Mouse (Mus musculus) stomach, embryonic 14.5 days (tissue): ENCODE results near the gene Anks4b. TPM values are rescaled to one million over a fixed set of nuclear protein-coding genes. Genes with fewer than 3 reads are reported as not detected.
A peak's percentile ranks its signal among the peaks of the same experiment; 100 is the strongest.

Source experiments
- ATAC-seq: fragments of 200-750 bp; cut with Nextera tagmentation; 2 replicates; pipeline ENCODE4 v1.8.0; 2017; ENCODE audit warnings: low read depth, moderate TSS enrichment; ENCODE audit not compliant: insufficient number of reproducible peaks, insufficient read depth, low FRiP score
- H3K27ac ChIP-seq: fragments of 300-500 bp; sonication (generic); 2 replicates; pipeline ENCODE4 v1.5.1; 2014; ENCODE audit warnings: mild to moderate bottlenecking, low read length, moderate library complexity, mixed read lengths
- H3K27me3 ChIP-seq: fragments of 300-500 bp; sonication (generic); 2 replicates; pipeline ENCODE4 v1.6.1; 2014; ENCODE audit warnings: low read length, control low read depth, mixed read lengths; ENCODE audit not compliant: control insufficient read depth, insufficient read depth
- H3K36me3 ChIP-seq: fragments of 300-500 bp; sonication (generic); 2 replicates; pipeline ENCODE4 v1.6.1; 2014; ENCODE audit warnings: mild to moderate bottlenecking, control low read depth, low read length, moderate library complexity, mixed read lengths; ENCODE audit not compliant: control insufficient read depth, insufficient read depth
- H3K4me1 ChIP-seq: fragments of 300-500 bp; sonication (generic); 2 replicates; pipeline ENCODE4 v1.6.1; 2014; ENCODE audit warnings: low read length, control low read depth, mixed read lengths; ENCODE audit not compliant: control insufficient read depth, insufficient read depth
- H3K4me2 ChIP-seq: fragments of 300-500 bp; sonication (generic); replicated peaks from 2 replicates; pipeline ENCODE4 v1.6.1; 2014; ENCODE audit warnings: low read depth, low read length, control low read depth
- H3K4me3 ChIP-seq: fragments of 300-500 bp; sonication (generic); 2 replicates; pipeline ENCODE4 v1.5.1; 2014; ENCODE audit warnings: low read depth, low read length, control low read depth
- H3K9ac ChIP-seq: fragments of 300-500 bp; sonication (generic); replicated peaks from 2 replicates; pipeline ENCODE4 v1.6.1; 2014; ENCODE audit warnings: low read depth, mild to moderate bottlenecking, control low read depth, low read length, moderate library complexity, mixed read lengths
- H3K9me3 ChIP-seq: fragments of 300-500 bp; sonication (generic); 2 replicates; pipeline ENCODE4 v1.6.1; 2016; ENCODE audit warnings: low read depth, low read length, control low read depth; ENCODE audit not compliant: control insufficient read depth
- WGBS: fragments of 180-500 bp; shearing (Covaris S2); extraction: QIAGEN DNeasy Blood & Tissue Kit; methylation state at CpG from one replicate; pipeline ENCODE4 v1.1.7; 2014; 5-methylcytosine and 5-hydroxymethylcytosine counted together
- polyA plus RNA-seq: library from polyadenylated mRNA; unstranded; fragments of >200 nt; fragmentation: Nextera tagmentation; extraction: Ambion mirVana; gene quantifications from 2 replicates; pipeline ENCODE4 v1.2.1, GENCODE M21; 2014

Anks4b gene
- polyA plus RNA-seq = 0.63 TPM in 1 of 2 replicates, not detected in the other

GRCm38 (mm10) chr7:120173603-120174244, at the start of gene Anks4b:
TSS of gene Anks4b (plus strand) at chr7:120173858.
- Histone ChIP-seq H3K4me3 (no peak within 1 kb of the TSS), H3K27me3 (no peaks in the 10 kb centered on the region), H3K9ac (no peak within 1 kb of the TSS), H3K9me3 (no peaks in the 10 kb centered on the region), H3K4me2 (no peak within 1 kb of the TSS), H3K36me3 (no peaks in the 10 kb centered on the region), H3K4me1 (no peaks in the 10 kb centered on the region), H3K27ac (no peak within 1 kb of the TSS)
- WGBS = 83% methylated on average over 10 of the region's 10 CpGs
- ATAC-seq = 0 out of 2 replicates have a peak, but pooled peaks have one; percentile 67

- 0% methylated on average over 3 of the region's 3 CpGs for whole genome bisulfite sequencing
- Histone ChIP-seq H3K4me1 (0 out of 2 replicates have a peak, but pooled peaks cover 8% of the 10 kb centered on the region), H3K9ac (no peak overlapping the region), H3K4me2 (no peak overlapping the region), H3K27ac (no peak overlapping the region), H3K4me3 (no peak overlapping the region), H3K36me3 (peaks cover 7% of the 10 kb centered on the region), H3K27me3 (no peaks in the 10 kb centered on the region), H3K9me3 (no peaks in the 10 kb centered on the region)
- ATAC-seq = peak; percentile 76; the same call in 1 of the 2 replicates
Measured at GRCm38 (mm10) chr7:120124844-120125243, 48.8 kb upstream of the Anks4b start.

- no peak for ATAC-seq
- no peaks in the 10 kb centered on the region for H3K9me3 ChIP-seq
- H3K4me2 ChIP-seq = no peak overlapping the region
- WGBS = 35% methylated on average over 5 of the region's 5 CpGs
- H3K27me3 ChIP-seq = no peaks in the 10 kb centered on the region
- no peak overlapping the region for H3K9ac ChIP-seq
- H3K4me1 ChIP-seq = 0 out of 2 replicates have a peak, but pooled peaks cover 8% of the 10 kb centered on the region
- no peak overlapping the region for H3K4me3 ChIP-seq
- no peaks in the 10 kb centered on the region for H3K36me3 ChIP-seq
- no peak overlapping the region for H3K27ac ChIP-seq
Measured at GRCm38 (mm10) chr7:120126976-120127685, 46.5 kb upstream of the Anks4b start.

- Histone ChIP-seq H3K4me2 (no peak overlapping the region), H3K36me3 (no peaks in the 10 kb centered on the region), H3K4me3 (no peak overlapping the region), H3K27ac (no peak overlapping the region), H3K9me3 (no peaks in the 10 kb centered on the region), H3K4me1 (0 out of 2 replicates have a peak, but pooled peaks cover 8% of the 10 kb centered on the region), H3K9ac (no peak overlapping the region), H3K27me3 (no peaks in the 10 kb centered on the region)
- 31% methylated on average over 4 of the region's 4 CpGs for WGBS
- no peak for ATAC-seq
Measured at GRCm38 (mm10) chr7:120127686-120128059, 46.0 kb upstream of the Anks4b start.

GRCm38 (mm10) chr7:120128951-120129350, 44.7 kb upstream of the Anks4b start:
- Histone ChIP-seq H3K36me3 (no peaks in the 10 kb centered on the region), H3K4me1 (0 out of 2 replicates have a peak, but pooled peaks cover 8% of the 10 kb centered on the region), H3K4me3 (no peak overlapping the region), H3K27ac (no peak overlapping the region), H3K9me3 (no peaks in the 10 kb centered on the region), H3K4me2 (no peak overlapping the region), H3K27me3 (no peaks in the 10 kb centered on the region), H3K9ac (no peak overlapping the region)
- 72% methylated on average over 4 of the region's 4 CpGs for WGBS
- ATAC-seq = no peak

- H3K9ac ChIP-seq = no peak overlapping the region
- H3K4me2 ChIP-seq = no peak overlapping the region
- H3K36me3 ChIP-seq = no peaks in the 10 kb centered on the region
- H3K9me3 ChIP-seq = no peaks in the 10 kb centered on the region
- ATAC-seq = no peak
- H3K27me3 ChIP-seq = no peaks in the 10 kb centered on the region
- no peaks in the 10 kb centered on the region for H3K4me1 ChIP-seq
- H3K27ac ChIP-seq = no peak overlapping the region
- 85% methylated on average over 1 of the region's 1 CpGs for WGBS
- H3K4me3 ChIP-seq = no peak overlapping the region
Measured at GRCm38 (mm10) chr7:120142743-120143142, 30.9 kb upstream of the Anks4b start.

GRCm38 (mm10) chr7:120145191-120145590, 28.5 kb upstream of the Anks4b start, which contains the start of gene Zp2:
TSS of gene Zp2 (minus strand) at chr7:120145291.
- no peak within 1 kb of the TSS for H3K4me3 ChIP-seq
- H3K4me2 ChIP-seq = no peak within 1 kb of the TSS
- H3K4me1 ChIP-seq = no peaks in the 10 kb centered on the region
- H3K9ac ChIP-seq = no peak within 1 kb of the TSS
- WGBS = 63% methylated on average over 9 of the region's 9 CpGs
- no peak within 1 kb of the TSS for H3K27ac ChIP-seq
- ATAC-seq = no peak
- no peaks in the 10 kb centered on the region for H3K27me3 ChIP-seq
- no peaks in the 10 kb centered on the region for H3K9me3 ChIP-seq
- H3K36me3 ChIP-seq = no peaks in the 10 kb centered on the region

- Histone ChIP-seq H3K9ac (no peak overlapping the region), H3K9me3 (no peaks in the 10 kb centered on the region), H3K4me1 (no peaks in the 10 kb centered on the region), H3K27ac (no peak overlapping the region), H3K4me2 (no peak overlapping the region), H3K36me3 (no peaks in the 10 kb centered on the region), H3K27me3 (no peaks in the 10 kb centered on the region), H3K4me3 (no peak overlapping the region)
- no peak for ATAC-seq
- WGBS = 16% methylated on average over 3 of the region's 3 CpGs
Measured at GRCm38 (mm10) chr7:120150257-120150656, 23.4 kb upstream of the Anks4b start.
